Mouse (Mus musculus): ENCODE results near the gene Bub1b. TPM values are rescaled to one million over a fixed set of nuclear protein-coding genes. Genes with fewer than 3 reads are reported as not detected.
A peak's percentile ranks its signal among the peaks of the same experiment; 100 is the strongest.

Bub1b gene
- polyA plus RNA-seq, 1 experiment from 2014 or later, result 7.0 TPM

DNA sequence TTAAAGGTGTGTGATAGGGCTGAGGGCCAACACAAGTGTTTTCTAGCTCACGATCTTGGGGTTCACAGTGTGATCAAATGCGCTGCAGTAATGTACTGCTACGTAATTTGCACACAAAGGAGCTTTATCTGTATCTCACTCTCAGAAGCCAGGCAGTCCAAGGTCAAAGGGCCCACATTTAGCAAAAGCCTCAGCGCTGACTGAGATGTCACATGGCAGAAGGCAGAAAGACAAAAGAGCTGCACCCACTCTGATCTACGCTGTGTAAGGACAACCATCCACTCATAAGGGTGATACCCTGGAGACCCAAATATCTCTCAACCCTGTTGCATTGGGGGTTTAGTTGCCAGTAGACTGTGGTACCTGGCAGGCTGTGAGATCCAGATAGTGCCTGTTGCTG is 69.2 kb downstream of the Bub1b start:
- Histone ChIP-seq H3K4me3 (ENCODE audit: low read depth, low read length) (no peak overlapping the region), H3K4me2 (ENCODE audit: low read length) (peak overlapping the region; percentile 66), H3K27ac (ENCODE audit: low read length) (no peak overlapping the region), H3K4me1 (ENCODE audit: control insufficient read depth, insufficient read depth, low read length) (peaks cover 40% of the 10 kb centered on the region), H3K36me3 (ENCODE audit: control insufficient read depth, insufficient read depth, low read length) (peaks cover 3% of the 10 kb centered on the region; the same call in 1 of the 2 replicates), H3K27me3 (ENCODE audit: control insufficient read depth, insufficient read depth, low read depth, low read length) (no peaks in the 10 kb centered on the region), H3K9ac (ENCODE audit: low read depth, low read length) (no peak overlapping the region), H3K9me3 (replicated peaks; ENCODE audit: control insufficient read depth, low read length, poor library complexity, severe bottlenecking) (no peaks in the 10 kb centered on the region)
- no peak for ATAC-seq
- 71% methylated on average over 5 of the region's 5 CpGs for whole genome bisulfite sequencing

DNA sequence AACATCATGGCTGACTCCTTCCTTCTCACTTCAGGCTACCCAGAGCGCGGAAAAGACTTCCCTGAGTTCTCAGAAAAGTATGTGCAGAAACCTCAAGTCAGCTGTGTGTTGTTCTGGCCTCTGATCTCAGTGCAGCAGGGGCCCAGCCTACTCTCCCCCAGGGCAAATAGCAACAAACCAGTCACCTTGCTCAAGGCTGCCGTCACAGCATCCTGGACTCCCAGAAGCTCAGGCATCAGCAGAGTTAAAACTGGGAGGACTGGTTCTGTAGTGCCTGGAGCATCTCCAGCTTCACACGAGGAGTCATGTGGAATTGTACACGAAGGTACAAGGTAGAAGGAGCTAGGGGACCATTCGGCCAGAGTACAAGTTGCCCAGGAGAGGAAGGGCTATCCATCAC is 71.2 kb downstream of the Bub1b start:
- Histone ChIP-seq H3K27ac (ENCODE audit: low read length) (no peak overlapping the region), H3K4me1 (ENCODE audit: control insufficient read depth, insufficient read depth, low read length) (peaks cover 32% of the 10 kb centered on the region), H3K36me3 (ENCODE audit: control insufficient read depth, insufficient read depth, low read length) (peaks cover 3% of the 10 kb centered on the region; the same call in 1 of the 2 replicates), H3K4me2 (ENCODE audit: low read length) (no peak overlapping the region), H3K27me3 (ENCODE audit: control insufficient read depth, insufficient read depth, low read depth, low read length) (no peaks in the 10 kb centered on the region), H3K9me3 (replicated peaks; ENCODE audit: control insufficient read depth, low read length, poor library complexity, severe bottlenecking) (no peaks in the 10 kb centered on the region), H3K4me3 (ENCODE audit: low read depth, low read length) (no peak overlapping the region), H3K9ac (ENCODE audit: low read depth, low read length) (no peak overlapping the region)
- 72% methylated on average over 6 of the region's 6 CpGs for WGBS
- no peak for ATAC-seq

DNA sequence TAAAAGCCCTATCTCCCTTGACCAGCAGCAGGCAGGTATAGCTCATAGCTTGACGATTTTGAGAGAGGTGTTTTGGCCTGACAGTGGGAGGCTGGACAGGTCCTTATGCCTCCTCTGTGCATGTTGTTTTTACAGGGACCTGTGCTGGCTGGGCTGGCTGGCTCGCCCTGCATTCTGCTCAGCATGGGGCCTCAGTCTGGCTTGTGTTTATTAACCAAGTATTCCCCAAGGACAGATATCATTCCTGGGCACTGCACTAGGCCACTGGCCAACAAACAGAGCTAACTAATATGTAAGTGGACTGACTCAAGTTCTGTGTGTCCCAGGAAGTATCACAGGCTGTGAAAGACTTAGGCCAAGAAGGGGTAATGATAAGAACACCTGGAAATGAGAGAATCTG is 71.8 kb downstream of the Bub1b start:
- Histone ChIP-seq H3K9me3 (replicated peaks; ENCODE audit: control insufficient read depth, low read length, poor library complexity, severe bottlenecking) (no peaks in the 10 kb centered on the region), H3K4me1 (ENCODE audit: control insufficient read depth, insufficient read depth, low read length) (peaks cover 28% of the 10 kb centered on the region), H3K9ac (ENCODE audit: low read depth, low read length) (no peak overlapping the region), H3K4me2 (ENCODE audit: low read length) (no peak overlapping the region), H3K27ac (ENCODE audit: low read length) (no peak overlapping the region), H3K4me3 (ENCODE audit: low read depth, low read length) (no peak overlapping the region), H3K27me3 (ENCODE audit: control insufficient read depth, insufficient read depth, low read depth, low read length) (peaks cover 3% of the 10 kb centered on the region), H3K36me3 (ENCODE audit: control insufficient read depth, insufficient read depth, low read length) (peaks cover 3% of the 10 kb centered on the region; the same call in 1 of the 2 replicates)
- ATAC-seq, result no peak
- 58% methylated on average over 2 of the region's 2 CpGs for WGBS

DNA sequence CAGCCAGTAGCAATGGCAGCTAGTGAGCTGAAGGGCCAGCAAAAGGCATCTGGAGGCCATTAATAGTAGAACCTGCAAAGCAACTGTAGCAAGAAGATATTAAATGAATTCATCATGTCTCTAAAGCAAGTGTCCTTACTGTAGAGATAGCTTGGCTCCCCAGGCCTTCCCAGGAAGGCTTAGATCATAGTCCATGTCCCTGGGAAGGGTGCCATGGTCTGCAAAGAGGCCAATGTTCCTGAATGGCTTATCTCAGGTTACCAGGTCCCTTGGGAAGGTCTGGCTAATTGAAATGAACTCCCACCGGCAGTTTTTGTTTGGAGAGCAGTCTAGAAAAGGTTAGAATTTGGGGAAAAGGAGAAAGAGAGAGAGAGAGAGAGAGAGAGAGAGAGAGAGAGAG is 73.7 kb downstream of the Bub1b start:
- Histone ChIP-seq H3K9me3 (replicated peaks; ENCODE audit: control insufficient read depth, low read length, poor library complexity, severe bottlenecking) (no peaks in the 10 kb centered on the region), H3K27ac (ENCODE audit: low read length) (no peak overlapping the region), H3K36me3 (ENCODE audit: control insufficient read depth, insufficient read depth, low read length) (peaks cover 3% of the 10 kb centered on the region; the same call in 1 of the 2 replicates), H3K4me2 (ENCODE audit: low read length) (no peak overlapping the region), H3K4me3 (ENCODE audit: low read depth, low read length) (no peak overlapping the region), H3K27me3 (ENCODE audit: control insufficient read depth, insufficient read depth, low read depth, low read length) (peaks cover 16% of the 10 kb centered on the region), H3K9ac (ENCODE audit: low read depth, low read length) (no peak overlapping the region), H3K4me1 (ENCODE audit: control insufficient read depth, insufficient read depth, low read length) (peaks cover 8% of the 10 kb centered on the region)
- ATAC-seq, result no peak
- WGBS, result 78% methylated on average over 1 of the region's 1 CpGs

DNA sequence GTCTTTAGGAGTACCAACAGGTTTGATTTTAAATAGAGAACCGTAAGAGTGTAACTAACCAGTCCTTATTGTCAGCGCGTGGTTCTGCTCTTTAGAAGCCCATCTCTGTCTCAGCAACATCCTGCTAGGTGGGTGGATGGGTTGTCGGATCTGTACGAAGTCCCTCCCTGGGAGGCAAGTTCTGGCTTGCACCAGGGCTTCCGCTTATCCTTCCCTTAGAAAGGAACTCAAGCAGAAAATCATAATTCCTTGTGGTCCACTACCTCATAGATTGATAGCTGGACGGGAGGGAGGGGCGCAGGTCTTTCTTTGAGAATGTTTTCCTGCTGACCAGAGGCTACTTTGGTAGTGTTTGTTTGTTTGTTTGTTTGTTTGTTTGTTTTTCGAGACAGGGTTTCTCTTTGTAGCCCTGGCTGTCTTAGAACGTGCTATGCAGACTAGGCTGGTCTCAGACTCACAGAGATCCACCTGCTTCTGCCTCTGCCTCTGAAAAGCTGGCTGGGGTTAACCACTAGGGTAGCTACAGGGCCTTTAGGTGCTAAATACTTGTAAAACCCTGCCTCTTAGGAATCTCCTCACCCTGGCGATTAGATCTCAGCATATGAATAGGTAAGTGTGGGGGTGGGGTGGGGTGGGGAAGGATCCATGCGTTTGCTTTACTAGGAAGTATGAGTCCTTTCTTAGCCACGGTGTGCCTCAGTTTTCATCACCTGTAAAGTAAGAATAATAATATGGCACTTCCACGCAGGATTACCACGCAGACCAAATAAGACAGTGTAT is 75.9 kb downstream of the Bub1b start:
- Histone ChIP-seq H3K9ac (ENCODE audit: low read depth, low read length) (no peak overlapping the region), H3K27me3 (ENCODE audit: control insufficient read depth, insufficient read depth, low read depth, low read length) (peaks cover 30% of the 10 kb centered on the region), H3K36me3 (ENCODE audit: control insufficient read depth, insufficient read depth, low read length) (peaks cover 6% of the 10 kb centered on the region), H3K4me2 (ENCODE audit: low read length) (no peak overlapping the region), H3K9me3 (replicated peaks; ENCODE audit: control insufficient read depth, low read length, poor library complexity, severe bottlenecking) (no peaks in the 10 kb centered on the region), H3K4me3 (ENCODE audit: low read depth, low read length) (no peak overlapping the region), H3K4me1 (ENCODE audit: control insufficient read depth, insufficient read depth, low read length) (peaks cover 12% of the 10 kb centered on the region), H3K27ac (ENCODE audit: low read length) (no peak overlapping the region)
- ATAC-seq, result no peak
- WGBS, result 24% methylated on average over 15 of the region's 15 CpGs

DNA sequence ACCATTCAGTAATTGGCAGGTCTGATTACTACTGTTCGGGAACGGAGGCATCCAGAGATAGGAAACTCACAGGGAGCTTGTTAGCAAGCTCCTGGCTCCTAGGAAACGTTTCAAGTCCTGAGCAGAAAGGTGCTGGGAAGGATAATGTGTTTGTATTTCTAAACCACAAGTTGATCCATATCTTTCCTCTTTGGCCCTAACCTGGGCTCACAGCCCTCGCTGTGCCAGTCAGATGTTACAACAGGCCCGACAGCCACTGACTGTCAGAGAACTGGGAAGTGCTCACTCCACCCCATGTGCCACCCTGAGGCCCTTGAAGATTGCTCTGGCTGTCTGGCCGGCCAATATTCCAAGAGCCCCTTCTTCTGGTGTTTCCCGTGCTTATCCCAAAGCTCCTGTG is 76.5 kb downstream of the Bub1b start:
- Histone ChIP-seq H3K4me3 (ENCODE audit: low read depth, low read length) (no peak overlapping the region), H3K4me1 (ENCODE audit: control insufficient read depth, insufficient read depth, low read length) (peaks cover 12% of the 10 kb centered on the region), H3K9me3 (replicated peaks; ENCODE audit: control insufficient read depth, low read length, poor library complexity, severe bottlenecking) (no peaks in the 10 kb centered on the region), H3K4me2 (ENCODE audit: low read length) (no peak overlapping the region), H3K27ac (ENCODE audit: low read length) (no peak overlapping the region), H3K36me3 (ENCODE audit: control insufficient read depth, insufficient read depth, low read length) (peaks cover 6% of the 10 kb centered on the region), H3K9ac (ENCODE audit: low read depth, low read length) (no peak overlapping the region), H3K27me3 (ENCODE audit: control insufficient read depth, insufficient read depth, low read depth, low read length) (peaks cover 34% of the 10 kb centered on the region)
- ATAC-seq, result no peak
- 21% methylated on average over 7 of the region's 7 CpGs for WGBS

DNA sequence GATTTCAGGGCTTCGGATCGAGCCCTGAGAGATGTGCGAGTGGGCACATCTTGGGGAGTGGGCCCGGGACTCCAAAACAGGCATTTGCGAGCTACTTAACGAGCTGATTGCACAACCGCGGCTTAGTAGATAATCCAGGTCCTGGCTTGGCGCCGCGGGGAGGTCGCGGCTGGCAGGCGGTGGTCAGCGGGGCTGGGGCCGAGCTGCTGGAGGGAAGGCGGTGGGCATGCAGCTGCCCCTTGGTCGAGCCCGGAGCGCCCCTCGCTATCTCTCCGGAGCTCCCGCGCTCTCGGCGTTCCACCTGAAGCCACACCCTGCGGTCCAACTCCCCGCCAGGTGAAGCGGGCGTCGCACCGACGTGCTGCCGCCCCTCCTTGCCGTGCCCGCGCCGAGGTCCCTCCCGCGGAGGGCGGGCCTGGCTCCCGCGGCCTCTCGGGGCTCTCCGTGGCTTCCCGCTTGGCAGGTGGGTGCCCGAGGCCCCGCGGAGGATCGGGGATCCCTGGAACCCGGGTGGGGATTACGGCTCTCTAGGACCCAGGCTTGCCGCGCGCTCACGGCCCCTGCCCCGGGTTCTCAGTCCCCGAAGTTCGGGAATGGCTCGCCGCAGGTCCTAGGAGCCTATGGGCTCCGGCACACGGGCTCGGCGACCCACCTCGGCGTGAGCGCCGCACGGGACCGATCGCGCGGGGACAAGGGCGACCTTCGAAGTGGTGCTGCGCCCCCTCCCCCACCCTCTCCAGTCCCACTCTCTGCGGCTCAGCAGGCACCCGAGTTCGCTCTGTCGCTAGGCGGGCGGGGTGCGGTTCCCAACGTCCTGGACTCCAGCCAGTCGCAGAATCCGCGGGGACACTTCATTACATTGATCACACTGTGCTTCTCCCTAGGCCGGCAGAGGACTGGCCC is 79.1 kb downstream of the Bub1b start:
- under 1% methylated on average over 79 of the region's 89 CpGs for WGBS
- Histone ChIP-seq H3K27me3 (ENCODE audit: control insufficient read depth, insufficient read depth, low read depth, low read length) (peaks cover 34% of the 10 kb centered on the region), H3K4me1 (ENCODE audit: control insufficient read depth, insufficient read depth, low read length) (peaks cover 9% of the 10 kb centered on the region), H3K36me3 (ENCODE audit: control insufficient read depth, insufficient read depth, low read length) (peaks cover 6% of the 10 kb centered on the region), H3K9ac (ENCODE audit: low read depth, low read length) (peak overlapping the region; percentile 67), H3K27ac (ENCODE audit: low read length) (no peak overlapping the region), H3K9me3 (replicated peaks; ENCODE audit: control insufficient read depth, low read length, poor library complexity, severe bottlenecking) (no peaks in the 10 kb centered on the region), H3K4me2 (ENCODE audit: low read length) (peak overlapping the region; percentile 94), H3K4me3 (ENCODE audit: low read depth, low read length) (peak overlapping the region; percentile 48)
- peak; percentile 52 for ATAC-seq

DNA sequence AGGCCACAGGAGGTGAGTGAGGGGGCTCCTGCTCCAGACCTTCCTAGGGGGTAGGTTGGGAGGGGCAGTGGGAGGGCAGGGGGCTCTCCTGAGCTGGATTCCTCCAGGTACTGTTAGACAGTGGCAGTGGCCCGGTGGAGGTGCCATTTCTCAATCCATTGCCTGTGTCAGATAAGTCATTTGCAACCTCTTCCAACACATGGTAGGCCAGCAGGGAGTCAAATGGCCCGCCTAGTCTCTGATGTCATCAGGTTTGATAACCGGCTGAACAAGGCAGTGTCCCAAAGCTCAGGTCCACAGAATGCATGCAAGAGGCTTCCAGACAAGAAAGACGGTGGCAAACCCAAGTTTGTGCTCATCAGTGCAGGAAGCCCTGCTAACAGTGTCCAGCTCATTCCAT is 79.8 kb downstream of the Bub1b start:
- Histone ChIP-seq H3K4me3 (ENCODE audit: low read depth, low read length) (peak overlapping the region; percentile 48), H3K4me1 (ENCODE audit: control insufficient read depth, insufficient read depth, low read length) (peaks cover 9% of the 10 kb centered on the region), H3K27ac (ENCODE audit: low read length) (no peak overlapping the region), H3K27me3 (ENCODE audit: control insufficient read depth, insufficient read depth, low read depth, low read length) (peaks cover 34% of the 10 kb centered on the region), H3K36me3 (ENCODE audit: control insufficient read depth, insufficient read depth, low read length) (peaks cover 9% of the 10 kb centered on the region), H3K4me2 (ENCODE audit: low read length) (peak overlapping the region; percentile 94), H3K9me3 (replicated peaks; ENCODE audit: control insufficient read depth, low read length, poor library complexity, severe bottlenecking) (no peaks in the 10 kb centered on the region), H3K9ac (ENCODE audit: low read depth, low read length) (peak overlapping the region; percentile 67)
- WGBS, result 25% methylated on average over 4 of the region's 4 CpGs
- ATAC-seq, result 0 out of 2 replicates have a peak, but pooled peaks have one; percentile 8

DNA sequence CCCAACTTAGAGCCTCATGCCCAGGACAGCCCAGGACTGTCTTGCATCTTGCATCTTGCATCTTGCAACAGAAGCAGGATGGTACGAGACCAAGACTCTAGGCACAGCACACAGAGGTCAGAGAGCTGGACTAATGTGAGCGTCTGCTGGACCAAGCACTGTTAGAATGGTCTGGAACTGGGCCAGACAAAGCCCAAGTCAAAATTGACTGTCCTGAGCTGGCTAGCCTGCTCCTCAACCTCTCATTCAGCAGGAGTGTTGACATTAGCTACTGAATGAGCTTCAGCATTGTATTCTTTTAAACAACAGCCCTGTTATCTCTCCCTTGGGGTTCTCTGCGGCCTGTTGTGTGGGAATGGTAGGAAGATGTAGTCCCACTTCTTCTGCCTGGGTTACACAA is 81.6 kb downstream of the Bub1b start:
- Histone ChIP-seq H3K27me3 (ENCODE audit: control insufficient read depth, insufficient read depth, low read depth, low read length) (peaks cover 33% of the 10 kb centered on the region), H3K9me3 (replicated peaks; ENCODE audit: control insufficient read depth, low read length, poor library complexity, severe bottlenecking) (no peaks in the 10 kb centered on the region)
- ATAC-seq, result no peak

More for the DNA sequence above, 81.6 kb downstream of the Bub1b start:
- H3K9ac ChIP-seq (ENCODE audit: low read depth, low read length), result no peak overlapping the region
- 78% methylated on average over 3 of the region's 3 CpGs for WGBS
- H3K4me3 ChIP-seq (ENCODE audit: low read depth, low read length), result no peak overlapping the region
- peaks cover 9% of the 10 kb centered on the region for H3K36me3 ChIP-seq (ENCODE audit: control insufficient read depth, insufficient read depth, low read length)
- H3K27ac ChIP-seq (ENCODE audit: low read length), result no peak overlapping the region
- no peak overlapping the region for H3K4me2 ChIP-seq (ENCODE audit: low read length)
- peaks cover 9% of the 10 kb centered on the region for H3K4me1 ChIP-seq (ENCODE audit: control insufficient read depth, insufficient read depth, low read length)

Measured in midbrain, embryonic 16.5 days (tissue).